Mouse (Mus musculus) CH12.LX (cell line): ENCODE results near the gene Dlk2. TPM values are rescaled to one million over a fixed set of nuclear protein-coding genes. Genes with fewer than 3 reads are reported as not detected.

Experiments used
- DNase-seq: peaks from one replicate; pipeline ENCODE4 v3.0.0-alpha.2; 2013; ENCODE audit errors: extremely low read depth
- H3K27ac ChIP-seq: 2 replicates; pipeline ENCODE4 v1.5.1; 2012; ENCODE audit warnings: low read depth, mild to moderate bottlenecking, control low read depth, moderate library complexity; ENCODE audit not compliant: insufficient read depth
- H3K27me3 ChIP-seq: replicated peaks from 2 replicates; pipeline ENCODE3; 2012; ENCODE audit warnings: inconsistent platforms
- H3K36me3 ChIP-seq, 2 experiments: replicated peaks in 1 of 2; 2 replicates each; pipeline versions ENCODE3 to v1.6.1; 2012; ENCODE audit warnings: inconsistent platforms in 1 of 2, low read length in 1 of 2, mild to moderate bottlenecking in 1 of 2, mixed read lengths in 1 of 2, moderate library complexity in 1 of 2; ENCODE audit not compliant: control insufficient read depth in 1 of 2, insufficient read depth in 1 of 2
- H3K4me1 ChIP-seq, 2 experiments: 2 replicates each; pipeline ENCODE4 v1.6.1; 2012; ENCODE audit warnings: inconsistent platforms in 1 of 2, moderate library complexity in 1 of 2; ENCODE audit not compliant: insufficient read depth in 2 of 2, control insufficient read depth in 1 of 2
- H3K4me2 ChIP-seq: 2 replicates; pipeline ENCODE4 v1.6.1; 2012; ENCODE audit warnings: low read depth, mild to moderate bottlenecking, control low read depth; ENCODE audit not compliant: poor library complexity, insufficient read depth, severe bottlenecking
- H3K4me3 ChIP-seq, 3 experiments: fragments of 150-350 bp in 1 of 3; sonication (generic) in 1 of 3; replicated peaks in 1 of 3; 2 replicates each; pipeline versions ENCODE3 to v1.5.1; 2011 to 2012; ENCODE audit warnings: low read depth in 2 of 3, low read length in 2 of 3, mild to moderate bottlenecking in 2 of 3, moderate library complexity in 2 of 3, control low read depth in 1 of 3, improper control_type of control experiment in 1 of 3, inconsistent platforms in 1 of 3, mixed read lengths in 1 of 3; ENCODE audit not compliant: poor library complexity in 1 of 3
- H3K79me2 ChIP-seq: replicated peaks from 2 replicates; pipeline ENCODE4 v1.6.1; 2012; ENCODE audit warnings: mild to moderate bottlenecking, moderate library complexity; ENCODE audit not compliant: control insufficient read depth, poor library complexity, insufficient read depth, severe bottlenecking; ENCODE audit errors: extremely low read depth
- H3K9ac ChIP-seq: 2 replicates; pipeline ENCODE4 v1.6.1; 2012; ENCODE audit warnings: low read depth, mild to moderate bottlenecking, control low read depth, moderate library complexity; ENCODE audit not compliant: insufficient read depth
- H3K9me3 ChIP-seq: replicated peaks from 2 replicates; pipeline ENCODE3; 2012; ENCODE audit warnings: low read length, inconsistent platforms, mixed read lengths
- CHD1 ChIP-seq: IDR thresholded peaks from 2 replicates; pipeline ENCODE4 v1.6.1; 2012; ENCODE audit warnings: low read depth, low read length, improper control_type of control experiment, inconsistent platforms
- CHD2 ChIP-seq: IDR thresholded peaks from 2 replicates; pipeline ENCODE4 v1.6.1; 2011; ENCODE audit warnings: low read length, improper control_type of control experiment
- ELF1 ChIP-seq: IDR thresholded peaks from 2 replicates; pipeline ENCODE4 v1.6.1; 2014; ENCODE audit warnings: low read depth, mild to moderate bottlenecking, inconsistent platforms, low read length, improper control_type of control experiment
- HCFC1 ChIP-seq: IDR thresholded peaks from 2 replicates; pipeline ENCODE4 v1.6.1; 2012; ENCODE audit warnings: low read depth, mild to moderate bottlenecking, inconsistent platforms, low read length, improper control_type of control experiment
- JUN ChIP-seq: IDR thresholded peaks from 2 replicates; pipeline ENCODE4 v1.6.1; 2011; ENCODE audit warnings: low read depth, mild to moderate bottlenecking, low read length, improper control_type of control experiment, moderate library complexity; ENCODE audit not compliant: insufficient read depth
- KAT2A ChIP-seq: IDR thresholded peaks from 2 replicates; pipeline ENCODE4 v1.6.1; 2012; ENCODE audit warnings: low read length, improper control_type of control experiment, inconsistent platforms; ENCODE audit not compliant: insufficient replicate concordance
- MXI1 ChIP-seq: IDR thresholded peaks from 2 replicates; pipeline ENCODE4 v1.6.1; 2011; ENCODE audit warnings: mild to moderate bottlenecking, low read depth, low read length, improper control_type of control experiment
- NRF1 ChIP-seq: IDR thresholded peaks from 2 replicates; pipeline ENCODE4 v1.6.1; 2014; ENCODE audit warnings: low read depth, mild to moderate bottlenecking, inconsistent platforms, low read length, improper control_type of control experiment, moderate library complexity
- PAX5 ChIP-seq: IDR thresholded peaks from 2 replicates; pipeline ENCODE4 v1.6.1; 2012; ENCODE audit warnings: low read length, inconsistent platforms, mixed read lengths
- POLR2A ChIP-seq: IDR thresholded peaks from 2 replicates; pipeline ENCODE4 v1.6.1; 2011; ENCODE audit warnings: low read depth, mild to moderate bottlenecking, improper control_type of control experiment, low read length
- POLR2AphosphoS2 ChIP-seq: IDR thresholded peaks from 2 replicates; pipeline ENCODE4 v1.6.1; 2011; ENCODE audit warnings: low read depth, low read length, improper control_type of control experiment
- RAD21 ChIP-seq: IDR thresholded peaks from 2 replicates; pipeline ENCODE4 v1.6.1; 2011; ENCODE audit warnings: low read depth, mild to moderate bottlenecking, low read length, improper control_type of control experiment, moderate library complexity
- RCOR1 ChIP-seq: conservative IDR thresholded peaks from 2 replicates; pipeline ENCODE4 v1.6.1; 2012; ENCODE audit warnings: low read depth, mild to moderate bottlenecking, inconsistent platforms, low read length, improper control_type of control experiment
- SMC3 ChIP-seq: IDR thresholded peaks from 2 replicates; pipeline ENCODE4 v1.6.1; 2011; ENCODE audit warnings: low read depth, low read length, improper control_type of control experiment
- USF2 ChIP-seq: conservative IDR thresholded peaks from 2 replicates; pipeline ENCODE4 v1.6.1; 2011; ENCODE audit warnings: low read depth, low read length, improper control_type of control experiment
- ZKSCAN1 ChIP-seq: IDR thresholded peaks from 2 replicates; pipeline ENCODE4 v1.6.1; 2012; ENCODE audit warnings: low read depth, inconsistent platforms, low read length, improper control_type of control experiment, borderline replicate concordance
- dilution Hi-C: fragments of 300-500 bp; cut with MboI; formaldehyde crosslinking; loops from 2 replicates; pipeline ENCODE4 v1.14.3; 2020; ENCODE audit warnings: low sequenced_read_pairs; ENCODE audit not compliant: extremely low pct_unique_long_range_greater_than_20kb, extremely low pct_ligation_motif_present
- in situ Hi-C: fragments of 300-500 bp; cut with MboI; formaldehyde crosslinking; loops from 3 replicates; pipeline ENCODE4 v1.14.3; 2019; ENCODE audit warnings: low sequenced_read_pairs, low pct_ligation_motif_present, low pct_unique_long_range_greater_than_20kb, mixed read lengths
- polyA plus RNA-seq: library from polyadenylated mRNA; unstranded; fragments of >175 nt; gene quantifications from 2 replicates; pipeline ENCODE4 v1.2.1, GENCODE M21; 2012; ENCODE audit warnings: low read depth; ENCODE audit not compliant: insufficient read length
- total RNA-seq, 2 experiments: library from RNA; depleted of rRNA; stranded (reverse); fragments of 300-350 nt in 1 of 2; fragments of >200 nt in 1 of 2; gene quantifications; 2 replicates each; pipeline ENCODE4 v1.2.3; 2012 to 2014

Gene Dlk2
- total and polyA plus RNA-seq, 3 experiments, result 0.08 TPM; not detected in 2

- Histone ChIP-seq H3K4me1 (no peaks in the 10 kb centered on the region), H3K4me2 (no peak overlapping the region), H3K9me3 (peaks cover 2% of the 10 kb centered on the region), H3K9ac (no peak overlapping the region), H3K79me2 (no peaks in the 10 kb centered on the region), H3K36me3 (peaks cover 7 to 51% of the 10 kb centered on the region in 2 experiments), H3K27me3 (no peaks in the 10 kb centered on the region), H3K27ac (no peak overlapping the region), H3K4me3 (no peak overlapping the region)
- dilution Hi-C loops (no loop called here), in situ Hi-C loops (no loop called here)
- DNase-seq, result no peak
- TF ChIP-seq HCFC1, result no peak
- no peak for TF ChIP-seq USF2
- TF ChIP-seq NRF1, result no peak
- no peak for TF ChIP-seq JUN
- TF ChIP-seq POLR2A, result no peak
- no peak for TF ChIP-seq CHD2
- TF ChIP-seq CHD1, result no peak
- TF ChIP-seq SMC3, result no peak
- TF ChIP-seq RAD21, result no peak
- no peak for TF ChIP-seq ZKSCAN1
Measured at GRCm38 (mm10) chr17:46310515-46310914, 13.3 kb downstream of the Dlk2 start.

GRCm38 (mm10) chr17:46313135-46313715 is 16.0 kb downstream of the Dlk2 start:
- no peaks in the 10 kb centered on the region for H3K27me3 ChIP-seq
- H3K4me2 ChIP-seq, result no peak overlapping the region
- no peaks in the 10 kb centered on the region for H3K4me1 ChIP-seq
- no peak for DNase-seq
- no peak overlapping the region for H3K27ac ChIP-seq
- in situ Hi-C loops, result no loop called here
- peaks cover 2% of the 10 kb centered on the region for H3K9me3 ChIP-seq
- no peak for TF ChIP-seq PAX5
- no peak for TF ChIP-seq ZKSCAN1
- no peak for TF ChIP-seq POLR2AphosphoS2
- no peak for TF ChIP-seq RCOR1
- no peak for TF ChIP-seq MXI1
- H3K4me3 ChIP-seq, result no peak overlapping the region
- H3K9ac ChIP-seq, result no peak overlapping the region
- peaks cover 6 to 33% of the 10 kb centered on the region in 2 experiments for H3K36me3 ChIP-seq
- no peaks in the 10 kb centered on the region for H3K79me2 ChIP-seq
- dilution Hi-C loops, result no loop called here

- Histone ChIP-seq H3K9me3 (peaks cover 2% of the 10 kb centered on the region), H3K4me3 (no peak overlapping the region), H3K27me3 (no peaks in the 10 kb centered on the region), H3K79me2 (no peaks in the 10 kb centered on the region), H3K4me2 (no peak overlapping the region), H3K36me3 (peaks cover 3 to 23% of the 10 kb centered on the region in 2 experiments), H3K4me1 (no peaks in the 10 kb centered on the region), H3K9ac (no peak overlapping the region), H3K27ac (no peak overlapping the region)
- in situ Hi-C loops (no loop called here), dilution Hi-C loops (no loop called here)
- TF ChIP-seq ELF1 (no peak), JUN (no peak), HCFC1 (no peak), KAT2A (no peak), PAX5 (no peak)
- DNase-seq, result no peak
Measured at GRCm38 (mm10) chr17:46315813-46316212, 18.6 kb downstream of the Dlk2 start.
